Mouse (Mus musculus) testis, adult 2 months (tissue): ENCODE measurements around the gene Npl. TPM values are rescaled to one million over a fixed set of nuclear protein-coding genes. Genes with fewer than 3 reads are reported as not detected.

Experiments used
- H3K27ac ChIP-seq: fragments of 200-500 bp; 2 replicates; pipeline ENCODE4 v1.5.1; 2012; ENCODE audit warnings: low read depth, low read length; ENCODE audit not compliant: control insufficient read depth, insufficient read depth
- H3K27me3 ChIP-seq: fragments of 200-500 bp; 2 replicates; pipeline ENCODE4 v1.6.1; 2012; ENCODE audit warnings: mild to moderate bottlenecking, low read length, moderate library complexity; ENCODE audit not compliant: control insufficient read depth, insufficient read depth
- H3K36me3 ChIP-seq: fragments of 200-500 bp; 2 replicates; pipeline ENCODE4 v1.6.1; 2012; ENCODE audit warnings: mild to moderate bottlenecking, low read length; ENCODE audit not compliant: control insufficient read depth, insufficient read depth
- H3K4me1 ChIP-seq: fragments of 200-500 bp; 2 replicates; pipeline ENCODE4 v1.6.1; 2012; ENCODE audit warnings: low read length; ENCODE audit not compliant: control insufficient read depth, insufficient read depth
- H3K4me3 ChIP-seq: fragments of 200-500 bp; 2 replicates; pipeline ENCODE4 v1.5.1; 2012; ENCODE audit warnings: low read depth, mild to moderate bottlenecking, low read length, moderate library complexity, mixed read lengths; ENCODE audit not compliant: control insufficient read depth
- CTCF ChIP-seq: fragments of 200-500 bp; IDR thresholded peaks from 2 replicates; pipeline ENCODE4 v1.5.1; 2012; ENCODE audit warnings: low read depth, mild to moderate bottlenecking, inconsistent platforms, low read length, moderate library complexity; ENCODE audit not compliant: control insufficient read depth, insufficient read depth, insufficient replicate concordance
- POLR2A ChIP-seq: fragments of 200-500 bp; IDR thresholded peaks from 2 replicates; pipeline ENCODE4 v1.6.1; 2012; ENCODE audit warnings: low read depth, mild to moderate bottlenecking, inconsistent platforms, low read length, moderate library complexity; ENCODE audit not compliant: control insufficient read depth
- polyA plus RNA-seq: library from polyadenylated mRNA; depleted of rRNA; stranded (reverse); fragments of >200 nt; gene quantifications from 2 replicates; pipeline ENCODE4 v1.2.3, GENCODE M21; 2012; rRNA removed

The Npl gene
- polyA plus RNA-seq, 1 experiment, result 5.6 TPM

DNA sequence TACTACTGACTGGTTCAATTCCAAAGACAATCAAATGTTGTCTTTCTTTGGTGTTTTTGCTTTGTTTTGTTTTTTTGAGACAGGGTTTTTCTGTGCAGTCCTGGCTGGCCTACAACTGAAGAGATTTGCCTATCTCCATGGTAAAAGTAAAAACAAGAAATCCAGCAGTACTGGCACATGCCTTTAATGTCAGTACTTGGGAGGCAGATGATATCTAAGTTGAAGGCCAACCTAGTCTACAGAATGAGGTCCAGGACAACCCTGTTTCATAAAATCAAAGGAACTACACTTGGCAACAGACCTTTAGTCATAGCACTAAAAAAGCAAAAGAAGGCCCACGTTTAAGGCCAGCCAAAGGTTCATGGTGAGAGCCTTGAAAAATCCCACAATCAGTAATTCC is 88.0 kb downstream of the Npl start:
- H3K36me3 ChIP-seq, result peaks cover 4% of the 10 kb centered on the region
- no peak for TF ChIP-seq POLR2A
- no peak for TF ChIP-seq CTCF
- no peak overlapping the region for H3K4me3 ChIP-seq
- H3K27me3 ChIP-seq, result no peaks in the 10 kb centered on the region
- H3K27ac ChIP-seq, result no peak overlapping the region
- no peaks in the 10 kb centered on the region for H3K4me1 ChIP-seq

DNA sequence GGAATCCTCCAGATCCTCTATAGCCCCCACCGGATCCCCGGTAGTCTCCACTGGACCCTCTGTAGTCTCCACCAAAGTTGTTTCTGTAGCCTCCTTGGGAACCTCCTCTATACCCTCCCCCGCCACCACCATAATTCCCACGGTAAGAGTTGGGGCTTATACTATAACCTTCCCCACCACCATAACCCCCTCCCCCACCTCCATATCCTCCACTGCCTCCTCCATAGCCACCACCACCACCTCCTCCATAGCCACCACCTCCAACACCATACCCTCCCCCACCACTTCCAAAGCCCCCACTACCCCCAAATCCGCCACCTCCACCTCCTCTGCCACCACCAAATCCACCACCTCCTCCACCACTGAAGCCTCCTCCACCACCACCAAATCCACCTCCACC is 93.7 kb downstream of the Npl start:
- H3K27me3 ChIP-seq, result no peaks in the 10 kb centered on the region
- H3K36me3 ChIP-seq, result peaks cover 4% of the 10 kb centered on the region
- H3K27ac ChIP-seq, result no peak overlapping the region
- no peaks in the 10 kb centered on the region for H3K4me1 ChIP-seq
- no peak overlapping the region for H3K4me3 ChIP-seq
- TF ChIP-seq CTCF (no peak), POLR2A (no peak)

DNA sequence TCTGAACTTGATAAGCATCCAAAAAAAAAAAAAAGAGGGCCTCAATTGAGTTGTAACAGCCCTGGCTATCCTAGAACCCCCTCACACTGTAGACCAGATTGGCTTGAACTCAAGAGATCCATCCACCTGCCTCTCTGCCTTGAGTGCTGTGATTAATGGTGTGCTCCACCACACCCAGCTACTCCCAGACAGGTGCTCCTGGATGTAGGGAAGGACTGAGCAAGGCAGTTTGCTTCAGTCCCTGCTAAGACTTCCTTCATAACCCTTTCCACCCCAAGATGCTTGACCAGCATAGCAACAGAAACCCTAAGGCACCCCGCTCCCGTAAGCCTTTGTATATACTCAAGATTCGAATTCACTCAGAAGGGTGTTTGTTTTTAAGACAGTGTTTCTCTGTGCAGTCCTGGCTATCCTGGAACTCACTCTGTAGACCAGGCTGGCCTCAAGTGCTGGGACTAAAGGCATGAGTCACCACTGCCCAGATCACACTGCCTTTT is 96.7 kb downstream of the Npl start:
- Histone ChIP-seq H3K4me1 (no peaks in the 10 kb centered on the region), H3K36me3 (no peaks in the 10 kb centered on the region; the same call in 1 of the 2 replicates), H3K27ac (no peak overlapping the region), H3K27me3 (no peaks in the 10 kb centered on the region), H3K4me3 (no peak overlapping the region)
- TF ChIP-seq POLR2A, result no peak
- no peak for TF ChIP-seq CTCF

Other genes starting within 250 kb of the Npl start
- 6.2 and 7.2 TPM in 2 replicates for gene Lamc1, start 217.3 kb downstream of the Npl start, polyA plus RNA-seq
- gene Shcbp1l, start 124.9 kb downstream of the Npl start, polyA plus RNA-seq, result 110 and 111 TPM in 2 replicates
- 21.4 and 32.5 TPM in 2 replicates for gene Dhx9, start 62.4 kb downstream of the Npl start, polyA plus RNA-seq
- 0.06 and 0.12 TPM in 2 replicates for gene Rgs8, start 103.0 kb upstream of the Npl start, polyA plus RNA-seq
- 0.89 and 1.1 TPM in 2 replicates for gene Rgs16, start 190.3 kb upstream of the Npl start, polyA plus RNA-seq
- gene Rnasel, start 199.4 kb upstream of the Npl start, polyA plus RNA-seq, result 1.7 and 1.8 TPM in 2 replicates